Mouse (Mus musculus): Measurements from ENCODE around the gene C1qtnf6.

The C1qtnf6 gene

DNA sequence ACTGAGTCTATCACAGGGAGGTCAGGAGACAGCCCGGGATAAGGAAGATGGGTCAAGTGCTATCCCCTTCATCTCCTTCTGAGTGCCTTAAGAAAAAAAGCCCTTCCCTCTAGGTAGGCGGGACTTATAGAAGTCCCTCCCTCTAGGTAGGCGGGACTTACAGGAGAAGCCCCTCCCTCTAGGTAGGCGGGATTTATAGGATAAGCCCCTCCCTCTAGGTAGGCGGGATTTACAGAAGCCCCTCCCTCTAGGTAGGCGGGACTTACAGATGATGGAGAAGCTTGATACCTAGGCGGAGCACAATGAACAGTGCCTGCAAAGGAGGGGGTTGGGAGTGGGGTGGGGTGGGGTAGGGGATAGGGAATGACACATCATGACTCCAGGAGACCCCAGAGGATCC is 51.1 kb downstream of the C1qtnf6 start:
- DNase-seq (ENCODE audit: low read depth): peak; percentile 89

DNA sequence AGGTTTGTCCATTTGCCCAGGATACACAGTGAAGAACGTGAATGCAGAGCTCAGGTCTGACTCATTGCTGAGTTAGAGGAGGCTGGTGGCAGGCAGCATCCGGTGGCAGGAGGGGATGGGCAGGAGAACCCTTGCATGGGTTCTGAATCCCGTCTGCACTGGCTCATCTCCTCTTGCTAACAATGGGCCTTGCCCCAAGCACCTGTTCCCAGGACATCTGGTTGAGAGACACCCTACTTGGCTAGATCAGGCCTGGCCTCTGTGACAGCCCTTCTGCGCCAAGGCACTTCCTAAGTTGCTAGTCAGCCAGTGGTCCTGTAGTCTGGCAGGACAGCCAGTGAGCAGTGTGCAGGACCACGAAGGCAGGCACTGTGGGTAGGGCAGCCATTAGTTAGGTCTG is 51.7 kb downstream of the C1qtnf6 start:
- peak; percentile 77 for DNase-seq (ENCODE audit: low read depth)

DNA sequence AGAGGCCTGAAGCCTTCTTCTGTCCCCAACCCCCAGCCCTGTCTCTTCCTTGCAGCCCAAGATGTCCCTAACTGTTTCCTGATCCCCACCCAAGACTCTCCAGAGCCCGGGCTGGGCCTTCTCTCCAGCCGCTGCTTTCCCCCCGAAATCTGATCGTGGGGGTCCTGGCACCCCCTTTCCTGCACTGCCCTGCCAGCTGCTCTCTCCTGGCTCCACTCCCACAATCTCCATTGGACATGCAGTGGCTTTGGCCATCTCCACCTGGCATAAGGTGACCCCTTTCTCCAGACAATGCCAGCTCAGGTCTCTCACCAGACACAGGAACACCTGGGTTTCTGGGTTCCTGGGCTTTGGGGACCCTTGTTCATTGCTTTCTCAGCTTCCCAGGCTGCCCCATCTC is 53.1 kb downstream of the C1qtnf6 start:
- peak; percentile 40 for DNase-seq (ENCODE audit: low read depth)

DNA sequence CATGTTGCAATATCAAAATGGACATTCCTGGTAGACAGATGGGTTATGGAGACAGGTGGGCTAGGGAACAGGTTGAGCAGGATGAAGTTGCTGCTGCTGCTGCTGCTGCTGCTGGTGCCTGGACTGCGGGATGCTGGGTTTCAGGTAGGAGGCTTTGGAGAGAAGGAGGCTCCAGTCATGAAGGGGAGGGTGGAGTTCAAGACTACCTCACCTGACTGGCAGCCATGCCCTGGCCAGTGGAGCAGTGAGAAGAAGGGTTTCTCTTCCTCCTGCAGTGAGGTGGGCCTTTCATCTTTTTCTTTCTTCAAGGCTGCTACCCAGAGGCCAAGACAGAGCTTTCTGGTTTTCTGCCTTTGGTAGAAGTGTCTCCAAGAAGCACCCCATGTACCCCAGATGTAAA is 54.3 kb downstream of the C1qtnf6 start:
- DNase-seq (ENCODE audit: low read depth): peak; percentile 59

DNA sequence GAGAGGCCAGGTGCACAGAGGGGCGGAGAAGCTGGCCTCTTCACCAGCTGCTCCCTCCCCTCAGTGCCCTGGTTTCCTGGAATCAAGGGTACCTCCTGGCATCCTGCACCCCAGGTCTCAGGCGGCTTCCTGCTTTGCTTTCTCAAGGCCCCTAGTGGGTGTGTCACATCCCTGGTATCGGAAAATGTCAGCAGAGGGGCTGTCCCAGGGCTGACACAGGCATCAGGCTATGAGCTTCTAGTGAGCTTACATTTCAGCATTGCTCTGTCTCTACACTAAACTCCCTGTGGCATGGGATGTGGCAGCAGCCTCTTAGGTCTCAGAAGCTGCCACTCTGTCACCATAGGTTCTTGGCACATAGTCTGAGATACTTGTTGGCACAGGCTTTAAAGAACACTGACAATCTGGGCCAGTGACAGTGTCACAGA is 55.6 kb downstream of the C1qtnf6 start:
- DNase-seq (ENCODE audit: low read depth): peak; percentile 93

DNA sequence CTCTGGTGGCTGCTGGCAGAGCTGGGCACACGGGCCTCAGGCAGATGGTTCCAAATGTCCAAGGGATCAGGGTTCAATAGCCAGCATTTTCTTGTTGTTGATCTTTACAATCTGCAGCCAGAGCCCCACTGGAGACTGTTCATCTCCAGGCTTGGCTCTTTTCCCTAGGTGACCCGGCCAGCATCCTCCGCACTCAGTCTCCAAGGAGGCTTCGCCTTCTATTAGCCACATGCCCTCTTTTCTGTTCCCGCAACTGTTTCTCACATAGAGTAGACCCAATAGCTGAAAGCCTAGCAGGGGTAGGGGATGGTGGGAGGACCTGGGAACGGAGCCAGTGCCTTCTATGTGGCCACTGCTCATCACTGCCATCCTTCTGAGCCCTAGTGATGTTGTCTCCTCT is 57.8 kb downstream of the C1qtnf6 start:
- no peak for DNase-seq (ENCODE audit: low read depth)

Data from induced T-regulatory cell, adult 2 months (primary cell).